Mouse (Mus musculus): ENCODE measurements around the gene Gm26897.

GRCm38 (mm10) chr5:111765671-111766290 is 32.1 kb downstream of the Gm26897 start:
- TF ChIP-seq CTCF (IDR thresholded peaks at IDR 0.05; ENCODE audit: extremely low read depth, insufficient read length, insufficient replicate concordance, low read depth, low read length) = no peak
- no peak for TF ChIP-seq POLR2A (IDR thresholded peaks at IDR 0.05; ENCODE audit: low read depth, low read length)

Measured in small intestine, adult 2 months (tissue).